Mouse (Mus musculus) erythroblast, embryonic 14.5 days (primary cell): ENCODE data around the gene Mta2. TPM values are rescaled to one million over a fixed set of nuclear protein-coding genes. Genes with fewer than 3 reads are reported as not detected.

Source experiments
- H3K27me3 ChIP-seq: 2 replicates; pipeline ENCODE4 v1.6.1; 2012; ENCODE audit warnings: inconsistent platforms; ENCODE audit not compliant: control insufficient read depth
- H3K36me3 ChIP-seq: 2 replicates; pipeline ENCODE4 v1.6.1; 2012; ENCODE audit warnings: mild to moderate bottlenecking, inconsistent platforms; ENCODE audit not compliant: control insufficient read depth
- H3K4me1 ChIP-seq: 2 replicates; pipeline ENCODE4 v1.6.1; 2012; ENCODE audit warnings: inconsistent platforms; ENCODE audit not compliant: control insufficient read depth
- H3K4me3 ChIP-seq: replicated peaks from 2 replicates; pipeline ENCODE3; 2012; ENCODE audit warnings: moderate library complexity, mild to moderate bottlenecking, inconsistent platforms
- H3K9me3 ChIP-seq: 2 replicates; pipeline ENCODE4 v1.6.1; 2012; ENCODE audit warnings: low read length, inconsistent platforms, mixed read lengths; ENCODE audit not compliant: control insufficient read depth
- GATA1 ChIP-seq: IDR thresholded peaks from 2 replicates; pipeline ENCODE4 v1.6.1; 2012; ENCODE audit warnings: low read length, inconsistent platforms, mixed read lengths
- TAL1 ChIP-seq: IDR thresholded peaks from 3 replicates; pipeline ENCODE4 v1.6.1; 2012; ENCODE audit warnings: low read length, inconsistent platforms, mixed read lengths
- polyA plus RNA-seq: library from polyadenylated mRNA; stranded (reverse); fragments of >175 nt; gene quantifications from 2 replicates; pipeline ENCODE4 v1.2.3, GENCODE M21; 2012

The Mta2 gene
- polyA plus RNA-seq, 1 experiment: 2.2 TPM

- peaks cover 5% of the 10 kb centered on the region for H3K4me1 ChIP-seq
- no peaks in the 10 kb centered on the region for H3K9me3 ChIP-seq
- H3K36me3 ChIP-seq: peaks cover 97% of the 10 kb centered on the region
- no peaks in the 10 kb centered on the region for H3K27me3 ChIP-seq
- no peak overlapping the region for H3K4me3 ChIP-seq
- TF ChIP-seq GATA1 (no peak), TAL1 (no peak)
Measured at GRCm38 (mm10) chr19:8976535-8976934, 34.9 kb downstream of the Mta2 start.

DNA sequence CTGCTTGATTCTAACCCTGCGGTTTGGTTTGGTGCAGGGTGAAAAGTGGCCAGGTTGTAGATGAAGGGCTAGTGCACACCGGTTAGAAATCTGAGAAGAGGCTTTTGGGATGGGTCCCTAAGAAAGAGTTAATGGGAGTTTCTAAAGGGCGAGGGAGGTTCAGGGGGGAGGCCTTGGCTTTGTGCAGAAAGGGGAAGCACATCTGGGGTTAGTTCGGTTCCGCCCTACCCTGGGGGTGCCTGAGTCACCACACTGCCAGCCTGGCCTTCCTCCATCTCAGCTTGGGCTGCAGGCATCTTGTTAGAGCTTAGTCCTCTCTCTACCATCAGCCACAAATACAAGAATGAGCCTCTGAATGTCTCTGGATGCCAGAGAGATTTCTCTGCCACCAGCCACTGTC lies 39.1 kb downstream of the Mta2 start:
- H3K4me3 ChIP-seq: no peak overlapping the region
- TF ChIP-seq TAL1: no peak

GRCm38 (mm10) chr19:8981450-8982168 lies 39.9 kb downstream of the Mta2 start:
- no peaks in the 10 kb centered on the region for H3K9me3 ChIP-seq
- H3K36me3 ChIP-seq: peaks cover 52% of the 10 kb centered on the region
- no peak for TF ChIP-seq TAL1
- no peak for TF ChIP-seq GATA1
- peaks cover 15% of the 10 kb centered on the region for H3K27me3 ChIP-seq
- H3K4me3 ChIP-seq: no peak overlapping the region
- peaks cover 20% of the 10 kb centered on the region for H3K4me1 ChIP-seq

More for the DNA sequence above, 39.1 kb downstream of the Mta2 start:
- no peaks in the 10 kb centered on the region for H3K9me3 ChIP-seq
- peaks cover 6% of the 10 kb centered on the region for H3K27me3 ChIP-seq
- peaks cover 20% of the 10 kb centered on the region for H3K4me1 ChIP-seq
- H3K36me3 ChIP-seq: peaks cover 60% of the 10 kb centered on the region

DNA sequence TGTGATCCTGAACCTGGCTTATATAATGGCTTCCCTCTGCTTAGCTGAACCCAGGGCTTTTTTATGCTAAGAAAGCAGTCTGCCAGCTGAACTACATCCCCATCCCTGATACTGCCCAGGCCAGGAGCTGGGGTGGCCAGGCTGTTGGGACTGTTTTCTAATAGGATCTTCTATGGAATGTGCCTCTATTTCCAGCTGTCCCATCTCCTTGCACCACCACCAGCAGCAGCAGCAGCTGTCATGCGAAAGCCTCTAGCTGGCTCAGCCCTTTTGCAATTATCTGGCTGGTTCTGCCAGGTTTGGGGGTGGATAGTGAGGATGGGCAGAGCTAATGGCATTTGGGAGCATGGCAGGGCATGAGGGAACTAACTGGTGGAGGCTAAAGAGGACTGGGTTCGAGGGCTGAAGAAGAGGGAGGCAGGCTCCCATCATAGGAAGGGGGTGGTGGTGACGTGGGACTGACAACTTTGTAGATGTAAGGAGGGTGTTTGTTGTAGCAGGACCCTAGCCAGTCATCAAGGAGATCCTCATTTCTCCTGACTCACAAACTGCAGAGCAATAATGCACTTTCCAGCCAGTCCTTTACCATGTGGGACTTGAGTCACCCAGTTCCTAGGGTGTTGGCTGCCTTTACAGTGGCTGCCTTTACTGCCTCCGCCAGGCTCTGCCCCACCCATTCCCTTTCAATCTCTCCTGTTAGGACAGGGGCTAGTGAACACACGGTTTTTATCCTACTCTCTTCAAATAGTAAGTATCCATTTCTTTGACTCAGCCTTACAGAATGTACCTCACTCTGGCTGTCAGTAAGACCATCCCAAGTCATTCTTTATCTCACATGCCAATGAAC lies 40.9 kb downstream of the Mta2 start:
- TF ChIP-seq GATA1: no peak
- no peak for TF ChIP-seq TAL1
- Histone ChIP-seq H3K4me3 (no peak overlapping the region), H3K36me3 (peaks cover 43% of the 10 kb centered on the region), H3K27me3 (peaks cover 22% of the 10 kb centered on the region), H3K4me1 (peaks cover 20% of the 10 kb centered on the region), H3K9me3 (no peaks in the 10 kb centered on the region)

DNA sequence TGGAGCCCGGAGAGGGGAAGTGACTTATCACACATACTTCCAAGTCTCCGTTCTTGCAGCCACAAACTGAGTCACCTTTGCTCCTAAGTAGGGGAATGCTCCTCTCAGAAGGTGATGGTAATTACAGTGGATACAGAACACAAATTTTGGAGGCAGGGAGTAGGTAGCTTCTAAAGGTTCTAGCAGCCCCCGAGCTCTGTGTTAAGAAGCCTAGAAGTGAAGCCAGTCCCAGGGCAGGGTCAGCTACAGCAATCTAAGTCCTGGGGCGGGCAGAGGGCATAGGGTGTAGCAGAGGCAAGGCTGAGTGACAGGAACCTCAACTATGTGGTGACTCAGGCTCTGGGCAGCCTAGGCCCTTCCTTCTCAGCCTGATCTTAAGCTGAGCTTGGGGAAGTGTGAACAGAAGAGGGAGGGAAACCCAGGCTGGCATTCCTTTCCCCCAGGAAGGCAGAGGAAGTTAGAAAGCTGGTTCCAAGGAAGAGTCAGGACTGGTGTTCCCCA lies 41.5 kb downstream of the Mta2 start:
- TF ChIP-seq TAL1 (no peak), GATA1 (no peak)
- Histone ChIP-seq H3K36me3 (peaks cover 36% of the 10 kb centered on the region), H3K9me3 (no peaks in the 10 kb centered on the region), H3K4me3 (no peak overlapping the region), H3K4me1 (peaks cover 20% of the 10 kb centered on the region), H3K27me3 (peaks cover 28% of the 10 kb centered on the region)

DNA sequence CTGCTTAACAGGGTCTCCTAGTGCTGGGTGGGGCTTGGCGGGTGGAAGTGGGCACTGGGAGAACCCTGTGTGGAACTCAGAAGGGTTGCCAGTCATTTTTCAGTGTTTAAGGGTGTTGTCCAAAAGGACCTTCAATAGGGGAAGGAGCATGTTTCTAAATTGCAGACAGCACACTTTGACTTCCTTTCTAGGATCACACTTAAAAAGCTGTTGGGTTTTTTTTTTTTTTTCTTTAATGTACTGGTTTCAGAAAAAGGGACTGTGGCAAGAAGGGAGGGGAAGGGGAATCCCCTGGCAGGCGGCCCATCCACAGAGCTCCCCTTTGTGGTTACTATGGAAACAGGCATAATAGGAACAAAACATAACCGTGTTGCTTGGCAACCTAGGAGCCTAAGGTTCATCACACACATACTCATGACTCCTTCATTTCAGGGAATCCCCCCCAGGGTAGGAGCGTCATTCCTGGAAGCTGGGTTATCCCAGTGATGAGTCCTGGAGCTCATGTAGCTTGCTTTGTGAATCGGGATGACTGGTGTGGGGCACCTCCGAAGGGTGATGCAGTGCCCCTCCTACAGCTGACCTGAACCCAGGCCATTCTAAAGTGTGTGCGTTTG lies 42.7 kb downstream of the Mta2 start:
- Histone ChIP-seq H3K36me3 (peaks cover 24% of the 10 kb centered on the region), H3K4me3 (no peak overlapping the region), H3K9me3 (no peaks in the 10 kb centered on the region), H3K4me1 (peaks cover 27% of the 10 kb centered on the region), H3K27me3 (peaks cover 40% of the 10 kb centered on the region)
- TF ChIP-seq TAL1: no peak

GRCm38 (mm10) chr19:8985891-8986290 lies 44.2 kb downstream of the Mta2 start:
- Histone ChIP-seq H3K36me3 (peaks cover 10% of the 10 kb centered on the region), H3K9me3 (no peaks in the 10 kb centered on the region), H3K27me3 (peaks cover 55% of the 10 kb centered on the region), H3K4me3 (no peak overlapping the region), H3K4me1 (peaks cover 36% of the 10 kb centered on the region)
- TF ChIP-seq TAL1 (no peak), GATA1 (no peak)

- H3K4me1 ChIP-seq: peaks cover 31% of the 10 kb centered on the region
- H3K4me3 ChIP-seq: no peak overlapping the region
- H3K27me3 ChIP-seq: peaks cover 66% of the 10 kb centered on the region
- H3K36me3 ChIP-seq: no peaks in the 10 kb centered on the region
- TF ChIP-seq GATA1: no peak
- no peak for TF ChIP-seq TAL1
- H3K9me3 ChIP-seq: no peaks in the 10 kb centered on the region
Measured at GRCm38 (mm10) chr19:8987816-8988215, 46.1 kb downstream of the Mta2 start.

GRCm38 (mm10) chr19:8988346-8989065 lies 46.8 kb downstream of the Mta2 start:
- peaks cover 27% of the 10 kb centered on the region for H3K4me1 ChIP-seq
- TF ChIP-seq GATA1 (no peak), TAL1 (no peak)
- H3K9me3 ChIP-seq: no peaks in the 10 kb centered on the region
- H3K27me3 ChIP-seq: peaks cover 66% of the 10 kb centered on the region
- H3K4me3 ChIP-seq: peak overlapping the region; percentile 57
- no peaks in the 10 kb centered on the region for H3K36me3 ChIP-seq
